In the genomic region with DNA sequence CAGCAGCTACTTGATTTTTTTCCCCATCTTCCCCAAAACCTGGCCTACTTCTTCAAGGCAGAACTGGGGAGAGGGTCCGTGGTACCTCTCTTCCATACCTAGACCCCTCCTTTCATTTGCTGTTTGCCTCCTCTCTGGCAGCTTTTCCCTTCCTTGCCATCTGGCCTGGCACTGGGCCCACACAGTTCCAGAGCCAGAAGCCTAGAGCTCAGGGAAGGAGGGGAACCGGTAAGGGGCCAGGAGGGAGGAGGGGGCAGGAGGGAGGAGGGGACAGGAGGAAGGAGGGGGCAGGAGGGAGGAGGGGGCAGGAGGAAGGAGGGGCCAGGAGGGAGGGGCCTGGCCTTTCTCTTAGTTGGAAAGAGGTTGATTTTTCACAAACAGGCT, we compare ENCODE assay signal across 7 mouse cellular contexts. TPM values are rescaled to one million over a fixed set of nuclear protein-coding genes. Genes with fewer than 3 reads are reported as not detected.
DNase-seq lines count a peak whose midpoint lies in the region; ATAC-seq and TF ChIP-seq lines count a peak whose summit lies in the region.

No protein-coding gene starts in this region.

- no peak for DNase-seq in lung, postnatal 25 days (ENCODE audit: low spot score)
- peak; percentile 68 for DNase-seq in adrenal gland, postnatal 25 days
- DNase-seq in thymus, postnatal 4 days, result peak; percentile 73

- no peak for TF ChIP-seq CTCF in intestine, postnatal 0 days (IDR thresholded peaks at IDR 0.05; ENCODE audit: low read depth)

- ATAC-seq in lung, embryonic 15.5 days (ENCODE audit: borderline replicate concordance, extremely low read depth, low FRiP score, low TSS enrichment), result peak; percentile 58; the same call in 1 of the 2 replicates
- ATAC-seq in embryonic facial prominence, embryonic 12.5 days (ENCODE audit: insufficient number of reproducible peaks, insufficient read depth, low FRiP score, low TSS enrichment), result no peak
- no peak for ATAC-seq in intestine, postnatal 0 days
- ATAC-seq in megakaryocyte progenitor cell, adult 5-6 weeks (replicated peaks; ENCODE audit: poor library complexity), result peak; percentile 5; the same call in 1 of the 2 replicates

- H3K4me2 ChIP-seq in lung, embryonic 15.5 days, result no peak overlapping the region
- no peak overlapping the region for H3K4me2 ChIP-seq in embryonic facial prominence, embryonic 12.5 days (replicated peaks)
- H3K4me2 ChIP-seq in intestine, postnatal 0 days (replicated peaks; ENCODE audit: low read depth), result peak overlapping the region; percentile 45; the same call in 1 of the 2 replicates

- peak overlapping the region; percentile 34; the same call in 1 of the 2 replicates for H3K27ac ChIP-seq in lung, embryonic 15.5 days
- peak overlapping the region; percentile 81 for H3K27ac ChIP-seq in embryonic facial prominence, embryonic 12.5 days
- H3K27ac ChIP-seq in intestine, postnatal 0 days (ENCODE audit: low read depth, low read length), result peak overlapping the region; percentile 66

- no peaks in the 10 kb centered on the region for H3K36me3 ChIP-seq in lung, embryonic 15.5 days
- H3K36me3 ChIP-seq in embryonic facial prominence, embryonic 12.5 days, result no peaks in the 10 kb centered on the region
- no peaks in the 10 kb centered on the region for H3K36me3 ChIP-seq in intestine, postnatal 0 days (ENCODE audit: control insufficient read depth, insufficient read depth)

- H3K9me3 ChIP-seq in lung, embryonic 15.5 days, result no peaks in the 10 kb centered on the region
- H3K9me3 ChIP-seq in embryonic facial prominence, embryonic 12.5 days, result no peaks in the 10 kb centered on the region
- H3K9me3 ChIP-seq in intestine, postnatal 0 days (ENCODE audit: control insufficient read depth), result no peaks in the 10 kb centered on the region

- no peak overlapping the region for H3K4me3 ChIP-seq in lung, embryonic 15.5 days
- no peak overlapping the region for H3K4me3 ChIP-seq in embryonic facial prominence, embryonic 12.5 days
- H3K4me3 ChIP-seq in intestine, postnatal 0 days (ENCODE audit: low read depth, low read length), result no peak overlapping the region

- 17% methylated on average over 2 of the region's 2 CpGs for WGBS in lung, embryonic 15.5 days
- 16% methylated on average over 2 of the region's 2 CpGs for WGBS in embryonic facial prominence, embryonic 12.5 days
- WGBS in intestine, postnatal 0 days, result 25% methylated on average over 2 of the region's 2 CpGs

- H3K27me3 ChIP-seq in lung, embryonic 15.5 days, result peaks cover 3% of the 10 kb centered on the region; the same call in 1 of the 2 replicates
- H3K27me3 ChIP-seq in embryonic facial prominence, embryonic 12.5 days, result no peaks in the 10 kb centered on the region
- no peaks in the 10 kb centered on the region for H3K27me3 ChIP-seq in intestine, postnatal 0 days (replicated peaks; ENCODE audit: control insufficient read depth, insufficient read depth, low read length)

- H3K4me1 ChIP-seq in lung, embryonic 15.5 days, result peaks cover 8% of the 10 kb centered on the region; the same call in 1 of the 2 replicates
- H3K4me1 ChIP-seq in embryonic facial prominence, embryonic 12.5 days, result peaks cover 4% of the 10 kb centered on the region
- 0 out of 2 replicates have a peak, but pooled peaks cover 4% of the 10 kb centered on the region for H3K4me1 ChIP-seq in intestine, postnatal 0 days (replicated peaks; ENCODE audit: control insufficient read depth, insufficient read depth, low read length)

- no peak overlapping the region for H3K9ac ChIP-seq in lung, embryonic 15.5 days
- H3K9ac ChIP-seq in embryonic facial prominence, embryonic 12.5 days, result no peak overlapping the region
- H3K9ac ChIP-seq in intestine, postnatal 0 days (ENCODE audit: low read depth, low read length), result no peak overlapping the region

RNA-seq across cellular contexts. Expression of a gene that starts 4.2 kb away (rescaled TPM):
- 0.38 and 0.69 TPM in 2 replicates for polyA plus RNA-seq in lung, embryonic 15.5 days (2015; fragmentation: Nextera tagmentation; extraction: Ambion mirVana)
- 0.36 TPM in 1 of 2 replicates, not detected in the other for total RNA-seq in adrenal gland, postnatal 25 days (2021)
- 0.53 and 0.61 TPM in 2 replicates for polyA plus RNA-seq in embryonic facial prominence, embryonic 12.5 days (2016; fragmentation: Nextera tagmentation; extraction: Ambion mirVana)
- 9.2 and 9.9 TPM in 2 replicates for polyA plus RNA-seq in intestine, postnatal 0 days (2015; fragmentation: Nextera tagmentation; extraction: Ambion mirVana)
- 6.7 and 10.6 TPM in 2 replicates for total RNA-seq in megakaryocyte progenitor cell, adult 5-6 weeks (2015)
- total RNA-seq in megakaryocyte progenitor cell, adult 5-6 weeks (2017), result 3.5 and 6.7 TPM in 2 replicates

RNA-seq across cellular contexts. Expression of a gene that starts 22.4 kb away (rescaled TPM):
- 10.8 and 12.9 TPM in 2 replicates for polyA plus RNA-seq in lung, embryonic 15.5 days (2015; fragmentation: Nextera tagmentation; extraction: Ambion mirVana)
- total RNA-seq in adrenal gland, postnatal 25 days (2021), result 10.4 and 11.7 TPM in 2 replicates
- 17.6 and 21.0 TPM in 2 replicates for polyA plus RNA-seq in embryonic facial prominence, embryonic 12.5 days (2016; fragmentation: Nextera tagmentation; extraction: Ambion mirVana)
- 3.1 and 4.1 TPM in 2 replicates for polyA plus RNA-seq in intestine, postnatal 0 days (2015; fragmentation: Nextera tagmentation; extraction: Ambion mirVana)
- 8.1 and 9.5 TPM in 2 replicates for total RNA-seq in megakaryocyte progenitor cell, adult 5-6 weeks (2015)
- 3.6 and 5.8 TPM in 2 replicates for total RNA-seq in megakaryocyte progenitor cell, adult 5-6 weeks (2017)

RNA-seq across cellular contexts. Expression of a gene that starts 23.9 kb away (rescaled TPM):
- polyA plus RNA-seq in lung, embryonic 15.5 days (2015; fragmentation: Nextera tagmentation; extraction: Ambion mirVana), result 68.5 and 69.3 TPM in 2 replicates
- total RNA-seq in adrenal gland, postnatal 25 days (2021), result 175 and 203 TPM in 2 replicates
- 90.0 and 104 TPM in 2 replicates for polyA plus RNA-seq in embryonic facial prominence, embryonic 12.5 days (2016; fragmentation: Nextera tagmentation; extraction: Ambion mirVana)
- 30.7 and 34.2 TPM in 2 replicates for polyA plus RNA-seq in intestine, postnatal 0 days (2015; fragmentation: Nextera tagmentation; extraction: Ambion mirVana)
- total RNA-seq in megakaryocyte progenitor cell, adult 5-6 weeks (2015), result 85.7 and 91.6 TPM in 2 replicates
- total RNA-seq in megakaryocyte progenitor cell, adult 5-6 weeks (2017), result 299 and 375 TPM in 2 replicates

RNA-seq across cellular contexts. Expression of a gene that starts 32.3 kb away (rescaled TPM):
- 138 and 149 TPM in 2 replicates for polyA plus RNA-seq in lung, embryonic 15.5 days (2015; fragmentation: Nextera tagmentation; extraction: Ambion mirVana)
- 82.3 and 102 TPM in 2 replicates for total RNA-seq in adrenal gland, postnatal 25 days (2021)
- 165 and 176 TPM in 2 replicates for polyA plus RNA-seq in embryonic facial prominence, embryonic 12.5 days (2016; fragmentation: Nextera tagmentation; extraction: Ambion mirVana)
- 65.4 and 70.1 TPM in 2 replicates for polyA plus RNA-seq in intestine, postnatal 0 days (2015; fragmentation: Nextera tagmentation; extraction: Ambion mirVana)
- total RNA-seq in megakaryocyte progenitor cell, adult 5-6 weeks (2015), result 22.8 and 25.2 TPM in 2 replicates
- total RNA-seq in megakaryocyte progenitor cell, adult 5-6 weeks (2017), result 44.4 and 49.8 TPM in 2 replicates

RNA-seq across cellular contexts. Expression of a gene that starts 59.8 kb away (rescaled TPM):
- 56.5 and 58.8 TPM in 2 replicates for polyA plus RNA-seq in lung, embryonic 15.5 days (2015; fragmentation: Nextera tagmentation; extraction: Ambion mirVana)
- total RNA-seq in adrenal gland, postnatal 25 days (2021), result 36.2 and 44.0 TPM in 2 replicates
- polyA plus RNA-seq in embryonic facial prominence, embryonic 12.5 days (2016; fragmentation: Nextera tagmentation; extraction: Ambion mirVana), result 68.0 and 70.1 TPM in 2 replicates
- 21.9 and 22.6 TPM in 2 replicates for polyA plus RNA-seq in intestine, postnatal 0 days (2015; fragmentation: Nextera tagmentation; extraction: Ambion mirVana)
- 42.8 and 43.7 TPM in 2 replicates for total RNA-seq in megakaryocyte progenitor cell, adult 5-6 weeks (2015)
- total RNA-seq in megakaryocyte progenitor cell, adult 5-6 weeks (2017), result 82.3 and 83.8 TPM in 2 replicates

Comparison
In these comparisons a context has a peak if more than half of its experiments do, and no peak if none do; other contexts are left out.
1. ATAC-seq: peak in lung, embryonic 15.5 days (single experiment) and megakaryocyte progenitor cell, adult 5-6 weeks (single experiment); none in embryonic facial prominence, embryonic 12.5 days (single experiment) and intestine, postnatal 0 days (single experiment).
2. Peak in every context shown above with its lines, with median percentiles within 50 percentile points of each other: H3K27ac ChIP-seq.